Mouse (Mus musculus) MEL (cell line): ENCODE measurements at regions not wholly inside any gene's neighbourhood (a gene's known extent, or its start where the extent isn't known, plus 50 kb on each side); places are given as distances from the start of the nearest gene placed in this dataset.

ENCODE experiments used
- CTCF ChIP-seq, 3 experiments: IDR thresholded peaks in 2 of 3; conservative IDR thresholded peaks in 1 of 3; 2 replicates each; pipeline ENCODE4 v1.5.1; 2011 to 2012; ENCODE audit warnings: low read length in 3 of 3, low read depth in 2 of 3, mild to moderate bottlenecking in 2 of 3, improper control_type of control experiment in 1 of 3, inconsistent platforms in 1 of 3, mixed read lengths in 1 of 3, moderate library complexity in 1 of 3; ENCODE audit not compliant: control insufficient read depth in 1 of 3, insufficient read depth in 1 of 3, poor library complexity in 1 of 3, severe bottlenecking in 1 of 3
- E2F4 ChIP-seq: IDR thresholded peaks from 2 replicates; pipeline ENCODE4 v1.6.1; 2011; ENCODE audit warnings: low read depth, low read length, improper control_type of control experiment, borderline replicate concordance
- GABPA ChIP-seq: IDR thresholded peaks from 2 replicates; pipeline ENCODE4 v1.6.1; 2012; ENCODE audit warnings: low read depth, mild to moderate bottlenecking, inconsistent platforms, low read length, improper control_type of control experiment, moderate library complexity
- GATA1 ChIP-seq: IDR thresholded peaks from 2 replicates; pipeline ENCODE4 v1.6.1; 2011; ENCODE audit warnings: low read depth, low read length, improper control_type of control experiment
- POLR2A ChIP-seq, 2 experiments: IDR thresholded peaks; 2 replicates each; pipeline ENCODE4 v1.6.1; 2011 to 2012; ENCODE audit warnings: low read length in 2 of 2, mild to moderate bottlenecking in 2 of 2, control low read depth in 1 of 2, improper control_type of control experiment in 1 of 2, low read depth in 1 of 2, moderate library complexity in 1 of 2; ENCODE audit not compliant: control insufficient read depth in 1 of 2, insufficient read depth in 1 of 2, poor library complexity in 1 of 2
- POLR2AphosphoS2 ChIP-seq: IDR thresholded peaks from 2 replicates; pipeline ENCODE4 v1.6.1; 2011; ENCODE audit warnings: low read length, improper control_type of control experiment
- RCOR1 ChIP-seq: IDR thresholded peaks from 2 replicates; pipeline ENCODE4 v1.6.1; 2012; ENCODE audit warnings: low read depth, mild to moderate bottlenecking, inconsistent platforms, low read length, improper control_type of control experiment
- SIN3A ChIP-seq: IDR thresholded peaks from 2 replicates; pipeline ENCODE4 v1.6.1; 2012; ENCODE audit warnings: low read length, improper control_type of control experiment, inconsistent platforms
- TBP ChIP-seq: IDR thresholded peaks from 2 replicates; pipeline ENCODE4 v1.8.0; 2011; ENCODE audit warnings: low read depth, low read length, improper control_type of control experiment
- ZMIZ1 ChIP-seq: IDR thresholded peaks from 2 replicates; pipeline ENCODE4 v1.6.1; 2012; ENCODE audit warnings: low read depth, mild to moderate bottlenecking, inconsistent platforms, low read length, improper control_type of control experiment, moderate library complexity

DNA sequence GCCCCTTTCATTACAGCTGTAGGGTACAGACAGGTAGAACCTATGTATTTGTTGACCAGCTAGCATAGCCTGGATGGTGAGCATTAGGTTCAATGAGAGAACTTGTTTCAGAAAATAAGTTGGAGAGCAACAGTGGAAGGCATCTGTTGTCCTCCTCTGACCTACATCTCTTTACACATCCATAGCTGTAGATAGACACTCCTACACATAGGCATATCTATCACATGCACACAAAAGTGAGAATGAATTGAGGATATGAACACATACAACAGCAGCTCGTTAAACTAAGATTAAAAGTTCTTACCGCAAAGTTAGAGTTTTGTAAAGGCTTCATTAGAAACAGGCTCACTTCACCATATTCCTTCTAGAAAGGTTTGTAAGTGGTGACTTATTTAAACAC, 198.1 kb downstream of the Col12a1 start:
- TF ChIP-seq CTCF (IDR thresholded peaks at IDR 0.05 in 2 of 3, conservative IDR thresholded peaks at IDR 0.05 in 1 of 3; ENCODE audit: control insufficient read depth in 1 of 3, insufficient read depth in 1 of 3, low read depth in 2 of 3, low read length in 3 of 3, poor library complexity in 1 of 3, severe bottlenecking in 1 of 3), result no peak
- no peak for TF ChIP-seq SIN3A
- TF ChIP-seq TBP, result no peak
- TF ChIP-seq RCOR1, result no peak
- no peak for TF ChIP-seq POLR2A (IDR thresholded peaks at IDR 0.05; ENCODE audit: control insufficient read depth in 1 of 2, insufficient read depth in 1 of 2, low read depth in 1 of 2, low read length in 2 of 2, poor library complexity in 1 of 2)
- TF ChIP-seq POLR2AphosphoS2, result no peak
- no peak for TF ChIP-seq GATA1
- TF ChIP-seq ZMIZ1, result no peak
- no peak for TF ChIP-seq E2F4
- no peak for TF ChIP-seq GABPA
